Comparison of ENCODE assay signal across 8 mouse cellular contexts in genomic region chr17:26939178-26939972, GRCm38 (mm10). TPM values are rescaled to one million over a fixed set of nuclear protein-coding genes. Genes with fewer than 3 reads are reported as not detected.
A peak's percentile ranks its signal among the peaks of the same experiment; 100 is the strongest.
DNase-seq lines count a peak whose midpoint lies in the region; ATAC-seq and TF ChIP-seq lines count a peak whose summit lies in the region.

Gene Cuta (minus strand): TSS chr17:26939569.

- H3K79me3 ChIP-seq in C2C12 (ENCODE audit: low read depth), result peaks cover 11% of the 10 kb centered on the region

- H3K4me3 ChIP-seq in C2C12 (ENCODE audit: insufficient read depth, poor library complexity, severe bottlenecking) (peak within 1 kb of the TSS; percentile 68), myocyte (peak within 1 kb of the TSS; percentile 71)
- H3K4me3 ChIP-seq in erythroblast, embryonic 14.5 days (replicated peaks), result peak within 1 kb of the TSS; percentile 86
- H3K4me3 ChIP-seq in heart, embryonic 11.5 days (ENCODE audit: low read depth, low read length), result peak within 1 kb of the TSS; percentile 67
- peak within 1 kb of the TSS; percentile 69 for H3K4me3 ChIP-seq in kidney, embryonic 16.5 days (ENCODE audit: low read length)
- peak within 1 kb of the TSS; percentile 85 for H3K4me3 ChIP-seq in liver, adult 2 months (ENCODE audit: insufficient read depth, low read depth, low read length)

- peak; percentile 100 for DNase-seq in brain, embryonic 14.5 days (ENCODE audit: low read depth)
- peak; percentile 95 for DNase-seq in liver, adult 2 months (ENCODE audit: extremely low read depth, low read depth, low spot score)
- DNase-seq in splenic B cell, adult 2 months (ENCODE audit: low read depth, low spot score), result peak; percentile 100

- H3K9ac ChIP-seq in heart, embryonic 11.5 days (ENCODE audit: low read depth, low read length), result peak within 1 kb of the TSS; percentile 85
- H3K9ac ChIP-seq in kidney, embryonic 16.5 days (replicated peaks; ENCODE audit: low read length), result peak within 1 kb of the TSS; percentile 81
- peak within 1 kb of the TSS; percentile 92 for H3K9ac ChIP-seq in liver, adult 2 months (ENCODE audit: low read depth, low read length)

- H3K27me3 ChIP-seq in C2C12 (ENCODE audit: control insufficient read depth, insufficient read depth, insufficient read length) (no peaks in the 10 kb centered on the region), myocyte (ENCODE audit: control insufficient read depth, insufficient read depth, insufficient read length) (no peaks in the 10 kb centered on the region)
- no peaks in the 10 kb centered on the region for H3K27me3 ChIP-seq in erythroblast, embryonic 14.5 days (ENCODE audit: control insufficient read depth)
- no peaks in the 10 kb centered on the region for H3K27me3 ChIP-seq in heart, embryonic 11.5 days (ENCODE audit: control insufficient read depth, insufficient read depth, low read length)
- no peaks in the 10 kb centered on the region for H3K27me3 ChIP-seq in kidney, embryonic 16.5 days (ENCODE audit: insufficient read depth, low read length)
- H3K27me3 ChIP-seq in liver, adult 2 months (ENCODE audit: control insufficient read depth, insufficient read depth, low read length), result no peaks in the 10 kb centered on the region
- H3K27me3 ChIP-seq in splenic B cell, adult 2 months (ENCODE audit: control insufficient read depth, insufficient read depth, low read length, poor library complexity, severe bottlenecking), result peaks cover 2% of the 10 kb centered on the region; the same call in 1 of the 2 replicates

- under 1% methylated on average over 68 of the region's 70 CpGs for WGBS in heart, embryonic 11.5 days (ENCODE audit: insufficient replicate concordance)
- WGBS in kidney, embryonic 16.5 days, result under 1% methylated on average over 66 of the region's 70 CpGs
- under 1% methylated on average over 70 of the region's 70 CpGs for WGBS in liver, adult 2 months

- H3K4me1 ChIP-seq in erythroblast, embryonic 14.5 days (ENCODE audit: control insufficient read depth), result peaks cover 56% of the 10 kb centered on the region
- H3K4me1 ChIP-seq in heart, embryonic 11.5 days (ENCODE audit: control insufficient read depth, insufficient read depth, low read length), result peaks cover 24% of the 10 kb centered on the region
- peaks cover 36% of the 10 kb centered on the region for H3K4me1 ChIP-seq in kidney, embryonic 16.5 days (ENCODE audit: insufficient read depth, low read length)
- peaks cover 10% of the 10 kb centered on the region for H3K4me1 ChIP-seq in liver, adult 2 months (ENCODE audit: control insufficient read depth, insufficient read depth, low read length)

- peaks cover 23% of the 10 kb centered on the region for H3K79me2 ChIP-seq in C2C12 (ENCODE audit: control insufficient read depth, insufficient read depth)
- H3K79me2 ChIP-seq in liver, adult 2 months (ENCODE audit: control insufficient read depth, insufficient read depth, low read length), result no peaks in the 10 kb centered on the region; the same call in 1 of the 2 replicates
- H3K79me2 ChIP-seq in myocyte (ENCODE audit: control insufficient read depth, insufficient read depth), result peaks cover 13% of the 10 kb centered on the region

- no peak for TF ChIP-seq CTCF in C2C12 (IDR thresholded peaks at IDR 0.05; ENCODE audit: control insufficient read depth, insufficient read depth, insufficient read length)
- TF ChIP-seq CTCF in brain, embryonic 14.5 days (IDR thresholded peaks at IDR 0.05; ENCODE audit: borderline replicate concordance, extremely low read depth, insufficient read depth, insufficient read length), result no peak
- no peak for TF ChIP-seq CTCF in liver, adult 2 months (IDR thresholded peaks at IDR 0.05; ENCODE audit: low read depth, low read length)

- H3K9me3 ChIP-seq in erythroblast, embryonic 14.5 days (ENCODE audit: control insufficient read depth, low read length), result no peaks in the 10 kb centered on the region
- no peaks in the 10 kb centered on the region for H3K9me3 ChIP-seq in heart, embryonic 11.5 days (replicated peaks; ENCODE audit: control insufficient read depth, low read length)
- H3K9me3 ChIP-seq in kidney, embryonic 16.5 days (ENCODE audit: low read length), result no peaks in the 10 kb centered on the region

- peak; percentile 75 for TF ChIP-seq POLR2A in brain, embryonic 14.5 days (IDR thresholded peaks at IDR 0.05; ENCODE audit: borderline replicate concordance, extremely low read depth, insufficient read depth, insufficient read length, poor library complexity, severe bottlenecking)
- peak; percentile 93 for TF ChIP-seq POLR2A in liver, adult 2 months (IDR thresholded peaks at IDR 0.05; ENCODE audit: extremely low read depth, insufficient read depth, low read length)
- peak; percentile 91 for TF ChIP-seq POLR2A in myocyte (IDR thresholded peaks at IDR 0.05; ENCODE audit: insufficient read length, low read depth)

- ATAC-seq in heart, embryonic 11.5 days (replicated peaks; ENCODE audit: insufficient number of reproducible peaks, low FRiP score, low TSS enrichment), result peak; percentile 91
- ATAC-seq in kidney, embryonic 16.5 days (ENCODE audit: low FRiP score, low TSS enrichment), result peak; percentile 96

- peak within 1 kb of the TSS; percentile 99 for H3K4me2 ChIP-seq in heart, embryonic 11.5 days
- peak within 1 kb of the TSS; percentile 97 for H3K4me2 ChIP-seq in kidney, embryonic 16.5 days (replicated peaks; ENCODE audit: low read depth, low read length)
- H3K4me2 ChIP-seq in myocyte (ENCODE audit: low read depth), result peak within 1 kb of the TSS; percentile 99

- H3K36me3 ChIP-seq in C2C12 (ENCODE audit: control insufficient read depth, insufficient read depth) (peaks cover 20% of the 10 kb centered on the region), myocyte (ENCODE audit: control insufficient read depth, insufficient read depth) (no peaks in the 10 kb centered on the region)
- H3K36me3 ChIP-seq in erythroblast, embryonic 14.5 days (ENCODE audit: control insufficient read depth), result peaks cover 36% of the 10 kb centered on the region
- H3K36me3 ChIP-seq in heart, embryonic 11.5 days (ENCODE audit: control insufficient read depth, insufficient read depth, low read length), result peaks cover 9% of the 10 kb centered on the region
- peaks cover 15% of the 10 kb centered on the region; the same call in 1 of the 2 replicates for H3K36me3 ChIP-seq in kidney, embryonic 16.5 days (ENCODE audit: insufficient read depth, low read length)
- no peaks in the 10 kb centered on the region for H3K36me3 ChIP-seq in liver, adult 2 months (ENCODE audit: control insufficient read depth, insufficient read depth, low read length)
- peaks cover 11% of the 10 kb centered on the region for H3K36me3 ChIP-seq in splenic B cell, adult 2 months (ENCODE audit: control insufficient read depth, insufficient read depth, low read length, poor library complexity, severe bottlenecking)

- H3ac ChIP-seq in C2C12 (ENCODE audit: control insufficient read depth, insufficient read length, low read depth), result peak within 1 kb of the TSS; percentile 81
- H3ac ChIP-seq in myocyte (ENCODE audit: control insufficient read depth, insufficient read length), result peak within 1 kb of the TSS; percentile 58

- peak within 1 kb of the TSS; percentile 96 for H3K27ac ChIP-seq in heart, embryonic 11.5 days (ENCODE audit: low read depth, low read length)
- peak within 1 kb of the TSS; percentile 96 for H3K27ac ChIP-seq in kidney, embryonic 16.5 days (ENCODE audit: low read length)
- peak within 1 kb of the TSS; percentile 76 for H3K27ac ChIP-seq in liver, adult 2 months (replicated peaks; ENCODE audit: insufficient read depth, low read depth, low read length)

TF ChIP-seq in C2C12, 6 proteins besides CTCF, POLR2A, EP300 and RAD21:
- TF ChIP-seq MYOD1 (IDR thresholded peaks at IDR 0.05; ENCODE audit: control insufficient read depth, insufficient read length, low read depth) (no peak), MAX (IDR thresholded peaks at IDR 0.05) (peak; percentile 29), FOSL1 (IDR thresholded peaks at IDR 0.05; ENCODE audit: insufficient read depth, low read length, poor library complexity, severe bottlenecking) (no peak), USF1 (IDR thresholded peaks at IDR 0.05; ENCODE audit: low read depth) (peak; percentile 95)

TF ChIP-seq in myocyte, 11 proteins besides CTCF, POLR2A, EP300 and RAD21:
- TF ChIP-seq MYOD1 (IDR thresholded peaks at IDR 0.05; ENCODE audit: control insufficient read depth in 1 of 3, insufficient read length in 2 of 3, low read depth in 2 of 3) (peak in 1 of 3 experiments; percentile 0), SRF (IDR thresholded peaks at IDR 0.05; ENCODE audit: control insufficient read depth, insufficient read length, low read depth) (peak; percentile 65), E2F4 (IDR thresholded peaks at IDR 0.05; ENCODE audit: insufficient read depth) (no peak), MYOG (IDR thresholded peaks at IDR 0.05; ENCODE audit: control insufficient read depth in 1 of 3, insufficient read depth in 1 of 3, insufficient read length in 2 of 3, low read depth in 2 of 3) (no peak), USF1 (IDR thresholded peaks at IDR 0.05; ENCODE audit: low read depth) (peak; percentile 95), POLR2AphosphoS2 (IDR thresholded peaks at IDR 0.05; ENCODE audit: insufficient read length, low read depth) (peak; percentile 97), REST (IDR thresholded peaks at IDR 0.05; ENCODE audit: insufficient read depth, insufficient read length) (no peak), TCF3 (IDR thresholded peaks at IDR 0.05; ENCODE audit: insufficient read length, low read depth) (no peak), CEBPB (IDR thresholded peaks at IDR 0.05; ENCODE audit: insufficient read depth, poor library complexity, severe bottlenecking) (no peak)

RNA-seq across cellular contexts. Expression of gene Cuta, which starts in this region (rescaled TPM):
- polyA plus RNA-seq in C2C12 (2012; fragmentation: generic; extraction: Trizol), result 166 TPM
- polyA plus RNA-seq in brain, embryonic 14.5 days (2012; rRNA removed), result 88.9 and 145 TPM in 2 replicates
- 19.6 and 19.8 TPM in 2 replicates for polyA plus RNA-seq in erythroblast, embryonic 14.5 days (2012)
- polyA plus RNA-seq in heart, embryonic 11.5 days (2014; fragmentation: Nextera tagmentation; extraction: Ambion mirVana), result 134 and 145 TPM in 2 replicates
- 187 and 203 TPM in 2 replicates for polyA plus RNA-seq in kidney, embryonic 16.5 days (2015; fragmentation: Nextera tagmentation; extraction: Ambion mirVana)
- total RNA-seq in liver, adult 2 months (2014; rRNA removed), result 19.6 and 21.4 TPM in 2 replicates
- 126 and 129 TPM in 2 replicates for polyA plus RNA-seq in liver, adult 2 months (2012; rRNA removed)
- polyA plus RNA-seq in myocyte (2012; fragmentation: generic; extraction: Trizol), result 169 TPM

Comparison
In these comparisons a context has a peak if more than half of its experiments do, and no peak if none do; other contexts are left out.
1. Peak in every context shown above with its lines: DNase-seq, ATAC-seq, H3K4me3 ChIP-seq and H3K27ac ChIP-seq.